Mouse (Mus musculus) olfactory bulb, adult 2 months (tissue): ENCODE data around the gene OR5BS1P.

ENCODE experiments used
- CTCF ChIP-seq: fragments of 200-500 bp; IDR thresholded peaks from 2 replicates; pipeline ENCODE4 v1.5.1; 2012; ENCODE audit warnings: low read depth, mild to moderate bottlenecking, low read length, moderate library complexity; ENCODE audit not compliant: insufficient read depth
- POLR2A ChIP-seq: fragments of 200-500 bp; IDR thresholded peaks from 2 replicates; pipeline ENCODE4 v1.6.1; 2012; ENCODE audit warnings: mild to moderate bottlenecking, low read depth, low read length, moderate library complexity; ENCODE audit not compliant: insufficient read depth

DNA sequence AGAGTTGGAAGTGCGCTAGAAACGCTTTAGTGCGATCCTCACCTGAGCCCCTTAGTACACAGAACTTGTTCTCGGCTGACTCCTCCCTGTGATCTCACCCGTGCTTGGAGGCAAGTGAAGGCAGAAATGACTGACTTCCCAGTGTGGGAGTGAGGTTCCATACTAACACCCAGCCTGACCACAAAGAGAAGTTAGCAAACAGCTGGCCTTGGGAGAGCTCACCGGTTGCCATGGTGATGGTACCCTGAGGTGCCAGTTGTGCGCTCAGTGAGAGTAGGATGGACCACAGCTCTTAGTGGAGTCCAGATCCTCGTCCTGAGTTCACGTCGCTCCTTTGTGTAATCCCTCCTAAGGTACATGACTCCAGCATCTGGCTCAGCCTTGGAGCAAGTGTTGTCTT lies 5.3 kb downstream of the OR5BS1P start:
- TF ChIP-seq POLR2A (no peak), CTCF (no peak)
